Mouse (Mus musculus): ENCODE measurements around the gene Ang2.

The Ang2 gene

DNA sequence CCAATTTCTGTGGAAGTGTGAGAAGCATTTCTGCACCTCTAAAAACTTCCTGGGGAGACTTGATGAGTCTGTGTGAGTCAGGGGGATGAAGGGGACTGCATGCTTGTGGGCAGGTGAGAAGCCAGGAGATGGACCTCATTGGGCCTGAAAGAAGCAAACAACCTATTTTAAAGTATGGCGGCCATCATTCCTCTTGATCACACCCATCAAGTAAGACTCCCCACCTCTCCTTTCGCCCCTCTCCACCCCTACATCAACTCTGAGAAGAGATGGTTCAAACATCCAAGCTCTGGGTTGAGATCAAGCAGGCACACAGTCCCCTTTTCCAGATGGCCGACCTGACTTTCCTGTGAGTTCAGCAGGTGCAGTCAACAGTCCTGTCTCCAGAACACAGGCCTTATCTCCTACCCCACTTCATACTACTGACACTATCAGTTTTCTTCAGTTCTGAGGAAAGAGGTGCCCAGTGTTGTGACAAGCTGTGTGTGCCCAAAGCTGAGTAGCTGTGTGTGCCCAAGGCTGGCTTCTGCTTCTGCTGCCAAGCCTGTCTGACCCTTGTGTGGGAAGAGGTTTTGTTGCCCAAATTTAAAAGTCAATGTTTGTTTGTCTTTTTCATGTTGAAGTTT lies 48.6 kb downstream of the Ang2 start:
- no peak for DNase-seq (ENCODE audit: low spot score)

DNA sequence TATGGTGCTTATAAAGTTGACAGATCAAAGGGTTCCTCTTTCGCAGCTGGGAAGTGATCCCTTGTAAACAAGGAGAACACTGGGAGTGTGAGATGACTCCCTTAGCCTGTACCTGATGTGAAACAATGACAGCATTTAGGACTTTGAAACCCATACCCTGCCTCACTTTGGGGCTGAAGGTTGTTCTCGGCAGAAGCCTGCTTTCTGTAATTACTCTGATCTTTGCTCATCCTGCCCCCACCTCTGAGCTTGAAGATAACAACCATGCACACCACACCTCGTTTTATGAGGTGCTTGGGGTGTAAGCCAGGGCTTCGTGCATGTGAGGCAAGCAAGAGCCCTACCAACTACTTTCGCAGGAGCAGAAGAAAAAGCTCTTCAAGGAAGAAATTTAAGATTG lies 49.8 kb downstream of the Ang2 start:
- no peak for DNase-seq (ENCODE audit: low spot score)

DNA sequence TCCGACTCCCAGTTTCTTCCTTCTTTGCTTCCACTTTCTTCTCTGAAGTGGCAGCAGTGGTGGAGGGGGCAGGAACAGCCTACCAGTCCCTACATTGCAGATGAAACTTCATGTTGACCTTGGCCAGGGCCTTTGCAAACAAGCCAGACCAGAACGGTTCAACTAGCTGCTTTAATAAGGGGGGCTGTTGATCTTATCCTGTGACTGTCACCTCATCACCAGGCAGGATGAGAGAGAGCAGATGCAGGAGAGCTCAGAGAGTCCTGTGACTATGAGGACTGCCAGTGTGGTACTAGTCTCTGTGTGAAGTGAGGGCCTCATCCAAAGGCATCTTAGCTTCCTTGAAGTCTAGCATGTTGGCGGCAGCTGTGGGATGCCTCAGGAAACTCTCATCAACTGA lies 50.9 kb downstream of the Ang2 start:
- no peak for DNase-seq (ENCODE audit: low spot score)

DNA sequence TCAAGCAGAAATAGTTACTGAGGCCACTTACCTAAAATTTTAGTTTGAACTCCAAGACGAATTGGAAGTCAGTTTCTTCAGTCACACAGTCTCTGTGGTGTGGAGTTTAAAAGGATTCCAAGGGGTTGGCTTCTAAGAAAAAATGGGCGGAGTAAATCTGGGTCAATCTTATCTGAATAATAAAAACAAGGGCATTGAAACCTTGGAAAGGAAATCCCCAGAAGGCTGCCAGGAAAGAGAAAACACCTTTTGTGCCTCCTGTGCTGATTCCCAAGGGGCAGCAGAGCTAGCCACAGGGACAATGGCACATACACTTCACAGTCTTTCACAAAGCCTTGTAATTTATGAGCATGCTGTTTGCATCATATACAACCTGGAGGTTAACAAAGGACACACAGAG lies 52.3 kb downstream of the Ang2 start, which contains the start of gene Rnase1:
Rnase1 (minus strand) TSS at position 101 of the 400 bp plus-strand sequence.
- no peak for DNase-seq (ENCODE audit: low spot score)

- no peak for DNase-seq (ENCODE audit: low spot score)
Observed at GRCm38 (mm10) chr14:51145521-51145920, 53.4 kb downstream of the Ang2 start.
